Mouse (Mus musculus) megakaryocyte, embryonic 14.5 days (primary cell): Measurements from ENCODE around the gene Bcl2.

Experiments
- FLI1 ChIP-seq: IDR thresholded peaks from 2 replicates; pipeline ENCODE4 v1.6.1; 2012; ENCODE audit warnings: low read length, inconsistent platforms, mixed read lengths
- GATA1 ChIP-seq: IDR thresholded peaks from 3 replicates; pipeline ENCODE4 v1.6.1; 2012; ENCODE audit warnings: mixed read lengths, low read length, inconsistent platforms, borderline replicate concordance

DNA sequence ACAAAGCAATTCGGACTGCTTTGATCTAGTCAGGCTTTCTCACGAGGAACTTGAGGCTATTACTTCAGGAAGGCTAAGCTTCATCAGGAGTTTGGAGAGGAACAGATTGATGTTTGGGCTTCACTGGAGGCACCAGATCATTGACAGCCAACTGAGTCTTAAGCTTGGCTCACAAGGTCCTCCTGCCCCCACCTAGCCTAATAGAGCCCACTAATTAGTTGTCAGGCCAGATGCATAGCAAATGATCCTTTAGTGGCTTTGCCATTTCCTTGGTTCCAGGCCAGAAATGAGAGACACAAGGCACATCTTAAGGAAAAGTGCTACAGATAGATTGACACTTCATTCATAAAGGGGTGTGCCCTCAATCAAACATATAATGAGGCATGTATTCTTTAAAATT, 216.1 kb downstream of the Bcl2 start:
- no peak for TF ChIP-seq GATA1
- no peak for TF ChIP-seq FLI1
